Mouse (Mus musculus) brain, embryonic 14.5 days (tissue): ENCODE results near the gene Fmo2. TPM values are rescaled to one million over a fixed set of nuclear protein-coding genes. Genes with fewer than 3 reads are reported as not detected.

Source experiments
- DNase-seq: peaks from one replicate; pipeline ENCODE4 v3.0.0-alpha.2; 2011; ENCODE audit warnings: low read depth
- CTCF ChIP-seq: fragments of 200-500 bp; IDR thresholded peaks from 2 replicates; pipeline ENCODE4 v1.5.1; 2012; ENCODE audit warnings: inconsistent platforms, mild to moderate bottlenecking, moderate library complexity, borderline replicate concordance; ENCODE audit not compliant: insufficient read depth, insufficient read length; ENCODE audit errors: extremely low read depth
- POLR2A ChIP-seq: fragments of 200-500 bp; IDR thresholded peaks from 2 replicates; pipeline ENCODE4 v1.6.1; 2012; ENCODE audit warnings: mild to moderate bottlenecking, inconsistent platforms, borderline replicate concordance; ENCODE audit not compliant: poor library complexity, insufficient read depth, insufficient read length, severe bottlenecking; ENCODE audit errors: extremely low read depth
- polyA plus RNA-seq: library from polyadenylated mRNA; depleted of rRNA; stranded (reverse); fragments of >200 nt; gene quantifications from 2 replicates; pipeline ENCODE4 v1.2.3, GENCODE M21; 2012

The Fmo2 gene
- polyA plus RNA-seq, 1 experiment, result 0.34 TPM

DNA sequence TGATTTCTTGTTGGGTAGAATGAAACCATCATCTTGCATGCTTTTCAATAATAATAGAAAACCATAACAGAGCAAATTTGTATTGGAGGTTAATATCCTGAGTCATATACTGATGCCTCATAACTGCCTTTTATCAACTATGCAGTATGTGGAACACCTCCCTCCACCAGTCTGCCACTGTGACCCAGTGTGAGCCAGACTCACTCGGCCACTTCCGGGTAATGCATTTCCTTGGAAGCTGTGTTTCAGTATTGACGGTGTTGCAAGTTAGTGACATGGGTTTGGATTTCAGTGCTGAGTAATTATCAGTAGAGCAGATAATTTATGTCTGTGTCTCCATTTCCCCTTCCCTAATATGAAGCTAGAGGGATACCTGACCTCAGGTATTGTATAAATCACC, 34.9 kb downstream of the Fmo2 start:
- TF ChIP-seq CTCF, result no peak
- no peak for TF ChIP-seq POLR2A
- no peak for DNase-seq

DNA sequence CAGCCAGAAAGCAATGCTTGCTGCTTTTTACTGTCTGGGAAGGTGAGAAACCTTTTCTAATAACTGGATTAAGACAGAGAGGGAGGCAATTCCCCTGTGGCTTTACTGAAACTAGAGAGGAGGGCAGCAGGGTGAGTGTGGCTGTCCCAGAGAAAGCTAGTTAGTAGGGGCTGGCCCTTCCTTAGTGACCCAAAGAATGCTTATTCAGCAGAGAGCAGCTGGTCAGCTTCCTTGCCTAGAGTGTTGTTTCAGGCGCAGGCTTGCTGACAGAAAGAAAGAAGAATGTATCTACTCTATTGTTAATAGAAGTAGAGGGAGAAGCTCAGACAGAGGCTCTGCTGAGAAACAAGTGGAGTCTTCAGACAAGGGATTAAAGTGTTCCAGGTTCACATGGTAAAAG, 36.2 kb downstream of the Fmo2 start:
- TF ChIP-seq POLR2A (no peak), CTCF (no peak)
- DNase-seq, result peak; percentile 24

DNA sequence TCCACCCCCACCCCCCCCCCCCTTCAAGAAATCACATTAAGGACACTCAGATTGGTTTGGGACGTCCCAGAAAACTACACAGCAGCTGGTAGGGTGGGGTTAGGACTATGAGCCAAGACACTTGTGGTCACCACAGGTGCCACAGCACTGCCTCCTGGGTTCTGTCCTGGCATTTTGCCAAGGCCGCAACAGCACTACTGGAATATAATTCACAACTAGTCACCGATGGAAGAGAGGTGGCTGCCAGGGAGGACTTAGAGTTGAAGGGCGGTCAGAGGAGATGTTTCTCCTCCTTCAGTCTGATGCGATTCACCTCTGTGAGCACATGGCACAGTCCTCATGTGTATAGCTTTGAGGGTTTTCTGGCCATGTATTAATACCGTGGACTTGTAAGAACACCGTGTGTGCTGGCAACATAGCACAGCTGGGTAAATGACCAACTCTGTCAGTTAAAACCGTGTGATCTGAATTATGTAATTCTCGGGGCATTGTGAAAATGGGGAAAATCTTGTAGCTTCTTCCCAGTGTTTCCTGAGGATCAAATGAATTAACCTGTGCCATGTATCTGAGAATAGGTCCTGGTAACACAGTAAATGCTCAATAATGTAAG, 38.4 kb downstream of the Fmo2 start:
- peak; percentile 28 for DNase-seq
- TF ChIP-seq CTCF (no peak), POLR2A (no peak)

DNA sequence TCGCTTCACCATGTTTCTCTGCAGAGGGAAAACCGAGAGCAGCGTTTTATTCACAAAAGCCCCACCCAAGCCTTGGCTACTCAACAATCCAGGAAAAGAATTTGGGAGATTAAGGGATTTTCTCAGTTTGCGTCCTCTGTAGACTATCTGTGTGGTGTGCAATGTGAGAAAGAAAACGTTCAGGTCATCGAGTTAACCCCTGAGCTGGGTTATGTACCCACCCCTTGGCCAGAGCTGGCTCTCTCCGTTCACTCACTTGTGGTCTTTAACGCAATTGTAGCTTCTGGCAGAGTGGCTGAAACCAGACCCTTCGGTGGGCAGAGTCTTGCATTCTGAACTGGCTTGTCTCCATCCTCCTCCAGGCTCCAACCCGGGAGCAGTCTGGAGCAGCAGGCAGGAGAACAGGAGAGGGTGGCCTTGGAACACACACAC, 39.0 kb downstream of the Fmo2 start:
- TF ChIP-seq CTCF (no peak), POLR2A (no peak)
- DNase-seq, result peak; percentile 34

DNA sequence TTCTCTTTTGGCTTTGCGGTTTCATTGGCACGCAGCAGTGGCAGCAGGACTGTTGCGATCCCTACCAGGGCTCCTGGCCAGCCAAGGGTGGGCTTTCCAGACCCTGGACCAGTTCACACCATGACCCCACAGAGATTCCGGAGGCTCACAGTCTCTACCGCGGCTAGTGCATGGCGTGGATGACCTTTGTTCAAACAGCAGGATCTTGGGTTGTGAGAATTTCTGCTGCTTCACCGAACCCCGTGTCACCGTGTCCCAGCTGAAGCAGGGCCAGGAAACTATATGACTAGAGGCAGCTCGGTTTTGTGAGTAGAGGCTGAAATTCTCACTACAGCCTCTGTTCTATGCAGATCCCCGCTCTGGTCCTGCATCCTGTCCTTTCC, 39.8 kb downstream of the Fmo2 start:
- DNase-seq, result peak; percentile 65
- no peak for TF ChIP-seq CTCF
- no peak for TF ChIP-seq POLR2A

DNA sequence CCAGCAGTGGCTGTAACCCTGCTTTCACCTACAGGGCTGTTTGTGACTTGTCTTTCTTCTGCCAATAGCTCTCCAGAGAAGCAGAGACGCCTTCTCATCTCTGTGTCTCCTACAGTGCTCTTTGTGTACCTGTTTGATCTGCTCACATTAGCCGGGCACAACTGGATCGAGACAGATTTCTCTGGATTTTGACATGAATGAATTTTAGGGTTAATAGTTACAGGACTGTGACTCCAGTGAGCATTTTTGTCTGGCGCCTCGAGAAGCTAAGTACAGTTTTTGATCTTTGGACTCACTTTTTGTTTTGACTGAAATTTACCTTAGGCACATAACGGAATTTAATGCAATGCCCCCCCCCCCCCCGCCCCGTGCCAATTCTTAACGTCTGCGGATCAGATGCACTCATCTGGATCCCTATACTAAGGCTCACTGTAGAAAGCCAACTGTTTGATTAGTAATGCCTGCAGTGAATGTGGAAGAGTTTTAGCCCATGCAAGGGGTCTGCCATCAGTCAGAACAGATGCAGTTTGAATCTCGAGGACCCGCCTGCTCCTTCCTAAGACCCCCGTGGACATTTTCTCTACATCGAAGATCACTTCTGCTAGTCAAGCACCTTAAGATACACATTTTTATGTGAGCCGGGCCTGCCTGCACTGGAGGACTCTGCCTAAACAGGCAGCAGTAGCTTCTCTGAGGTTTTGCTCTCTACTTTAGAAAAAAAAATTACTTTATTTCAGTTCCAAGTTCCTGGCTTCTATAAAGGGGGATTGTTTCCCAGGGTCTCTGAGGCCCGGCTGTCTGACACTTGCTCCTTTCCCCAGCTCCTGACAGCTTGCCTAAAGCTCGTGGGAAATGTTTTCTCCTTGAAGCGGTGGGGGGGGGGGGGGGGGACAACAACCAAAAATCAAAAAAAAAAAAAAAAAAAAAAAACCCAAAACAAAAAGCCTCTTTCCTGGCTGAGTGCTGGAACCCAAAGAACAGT, 40.5 kb downstream of the Fmo2 start:
- TF ChIP-seq POLR2A (no peak), CTCF (no peak)
- DNase-seq, result peak; percentile 65

DNA sequence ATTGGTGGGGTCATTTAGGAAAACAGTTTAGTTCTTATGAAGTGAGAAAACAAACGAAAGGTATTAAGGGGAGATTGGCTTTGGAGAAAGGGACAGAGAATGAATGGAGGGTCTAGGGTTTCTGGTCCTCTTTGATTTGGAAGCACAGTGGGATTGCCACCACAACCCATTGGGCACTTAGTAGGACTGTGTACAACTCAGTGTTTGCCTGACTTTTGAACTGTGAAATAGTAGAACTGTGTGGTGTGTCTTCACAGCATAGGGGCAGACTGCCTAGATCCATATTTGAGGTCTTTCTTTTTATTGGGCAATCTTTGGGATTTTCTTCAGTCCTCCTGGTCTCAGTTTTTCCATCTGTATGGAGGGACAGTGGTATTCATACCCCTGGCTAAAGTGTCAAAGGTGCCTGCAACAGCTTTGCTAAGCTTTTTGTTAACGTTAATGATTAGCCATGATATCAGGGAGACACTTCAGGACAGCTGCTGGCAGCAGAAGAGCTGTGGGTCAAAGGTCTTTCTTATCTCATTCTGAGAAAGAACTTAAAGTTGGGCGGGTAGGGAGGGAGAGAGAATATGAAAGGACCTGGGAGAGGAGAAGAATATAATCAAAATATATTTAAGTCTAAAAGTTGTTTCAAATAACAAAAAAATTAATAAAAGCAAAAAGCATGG, 44.6 kb downstream of the Fmo2 start:
- no peak for TF ChIP-seq POLR2A
- no peak for TF ChIP-seq CTCF
- DNase-seq, result no peak

DNA sequence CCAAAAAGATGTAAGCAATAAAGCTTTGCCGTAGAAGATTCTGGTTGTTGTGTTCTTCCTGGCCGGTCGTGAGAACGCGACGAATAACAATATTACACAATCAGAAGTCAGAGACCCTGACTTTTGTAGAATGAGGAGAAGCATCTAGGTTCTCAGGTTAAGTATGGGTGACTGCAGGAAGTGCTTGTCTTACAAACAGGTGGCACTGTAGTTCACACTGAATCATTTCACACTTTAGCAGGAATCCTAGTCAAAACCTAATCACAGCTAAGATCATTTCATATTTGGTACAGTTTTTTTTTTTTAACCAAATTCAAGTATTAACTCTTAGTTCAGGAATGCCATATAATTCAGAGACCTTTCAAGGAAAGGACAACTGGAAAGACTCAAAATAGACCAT, 51.0 kb downstream of the Fmo2 start:
- TF ChIP-seq CTCF (no peak), POLR2A (no peak)
- no peak for DNase-seq

DNA sequence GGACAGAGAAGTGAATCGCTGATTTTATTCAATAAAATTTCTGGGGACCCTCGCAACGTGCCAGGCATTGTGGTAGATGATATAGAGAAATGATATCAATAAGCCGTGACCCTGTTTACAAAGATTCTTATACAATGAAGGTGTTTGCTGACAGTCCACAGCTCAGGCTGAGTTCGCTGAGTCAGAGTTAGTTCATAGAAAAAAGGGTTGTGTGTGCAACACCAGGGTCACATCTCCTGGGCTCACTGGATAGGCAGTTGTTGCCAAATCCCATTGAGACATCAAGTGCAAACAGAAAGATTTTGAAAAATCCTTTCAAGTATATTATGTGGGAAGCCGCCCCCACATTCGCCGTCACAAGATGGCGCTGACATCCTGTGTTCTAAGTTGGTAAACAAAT, 58.3 kb downstream of the Fmo2 start:
- DNase-seq, result no peak
- TF ChIP-seq POLR2A (no peak), CTCF (no peak)

DNA sequence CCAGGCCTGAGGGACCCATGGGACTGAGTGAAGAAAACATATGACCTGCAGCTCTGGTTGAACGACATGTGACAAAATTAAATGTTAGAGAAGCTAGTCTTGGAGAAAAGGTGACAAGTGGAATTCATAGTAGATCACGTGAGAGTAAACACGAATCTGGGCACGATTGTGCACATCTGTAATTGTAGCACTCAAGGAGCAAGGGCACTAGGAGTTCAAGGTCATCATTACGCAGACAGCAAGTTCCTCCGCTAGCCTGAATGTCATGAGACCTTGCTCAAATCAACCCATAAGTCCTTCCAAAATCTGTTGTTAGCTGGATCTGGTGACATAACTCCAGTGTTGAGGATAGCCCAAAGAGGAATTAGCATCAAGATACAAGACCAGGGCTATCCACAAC, 59.5 kb downstream of the Fmo2 start:
- DNase-seq, result no peak

DNA sequence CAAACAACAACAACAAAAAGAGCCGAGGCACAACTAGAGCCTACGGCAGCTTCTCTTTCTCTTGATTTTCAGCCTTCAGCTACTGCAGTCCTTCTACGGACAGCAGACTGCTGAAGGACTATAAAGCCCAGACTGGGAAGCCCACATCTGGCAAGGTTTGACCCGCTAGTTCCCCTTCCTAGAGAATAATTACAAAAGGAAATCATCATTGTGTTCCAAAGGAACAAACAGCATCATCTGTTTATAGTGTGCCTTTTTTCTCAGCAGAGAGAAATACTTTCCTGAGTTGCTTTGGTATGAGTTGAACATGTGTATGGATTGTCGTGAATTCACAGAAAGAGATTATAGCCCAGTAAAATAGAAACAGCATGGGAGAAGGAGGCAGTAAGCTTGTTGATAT, 64.2 kb downstream of the Fmo2 start:
- DNase-seq, result no peak
- no peak for TF ChIP-seq POLR2A
- no peak for TF ChIP-seq CTCF

More for the DNA sequence above, 59.5 kb downstream of the Fmo2 start:
- TF ChIP-seq POLR2A, result no peak
- no peak for TF ChIP-seq CTCF

DNA sequence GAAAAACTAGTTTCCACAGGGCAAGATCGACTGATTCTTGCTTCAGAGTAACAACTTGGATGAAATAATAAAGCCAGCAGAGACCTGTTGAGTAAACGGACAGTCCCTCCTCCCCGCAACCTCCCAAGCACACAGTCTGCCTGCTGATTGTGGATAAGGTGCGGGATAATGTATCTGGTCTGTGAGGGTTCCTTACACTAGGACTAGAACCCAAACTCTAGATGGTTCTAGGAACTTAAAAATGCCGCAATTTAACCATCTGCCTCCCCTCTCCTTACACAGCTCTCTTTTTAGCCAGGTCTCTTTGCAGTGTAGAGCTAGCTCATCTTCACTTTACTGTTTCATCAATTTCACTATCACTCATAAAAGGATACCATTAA, 66.0 kb downstream of the Fmo2 start:
- DNase-seq, result no peak
- TF ChIP-seq CTCF, result no peak
- TF ChIP-seq POLR2A, result no peak
